Mouse (Mus musculus) right cerebral cortex, adult 18-20 months (tissue): ENCODE results near the gene Lrrc7.

Experiments
- DNase-seq: peaks from one replicate; pipeline ENCODE4 v3.0.0; 2022; ENCODE audit warnings: mixed read lengths

The Lrrc7 gene

GRCm38 (mm10) chr3:158061811-158062523 is 500.1 kb downstream of the Lrrc7 start:
- no peak for DNase-seq

GRCm38 (mm10) chr3:158060621-158061291 is 501.3 kb downstream of the Lrrc7 start:
- peak; percentile 28 for DNase-seq

GRCm38 (mm10) chr3:158049508-158049907 is 512.5 kb downstream of the Lrrc7 start:
- no peak for DNase-seq

- no peak for DNase-seq
Observed at GRCm38 (mm10) chr3:158040755-158041154, 521.3 kb downstream of the Lrrc7 start.

- DNase-seq = no peak
Observed at GRCm38 (mm10) chr3:158038106-158038505, 523.9 kb downstream of the Lrrc7 start.

GRCm38 (mm10) chr3:158036329-158036988 is 525.6 kb downstream of the Lrrc7 start, which contains the start of the genes Srsf11 and Lrrc40:
Srsf11 (minus strand) TSS chr3:158036639.
Lrrc40 (plus strand) TSS chr3:158036662.
- DNase-seq = peak; percentile 97

- no peak for DNase-seq
Observed at GRCm38 (mm10) chr3:158035866-158036265, 526.2 kb downstream of the Lrrc7 start.
